Mouse (Mus musculus): Measurements from ENCODE around the gene Sez6l. TPM values are rescaled to one million over a fixed set of nuclear protein-coding genes. Genes with fewer than 3 reads are reported as not detected.

Gene Sez6l
- total RNA-seq, 2 experiments from 2014 or later: not detected

Other genes starting within 250 kb of the Sez6l start
- gene Srrd, start 234.1 kb downstream of the Sez6l start, total RNA-seq (2014; fragmentation: Nextera tagmentation): 40.5 and 47.7 TPM in 2 replicates
- gene Srrd, start 234.1 kb downstream of the Sez6l start, total RNA-seq (2017): 15.6 and 17.6 TPM in 2 replicates
- 16.4 and 32.1 TPM in 2 replicates for gene Hps4, start 234.1 kb downstream of the Sez6l start, total RNA-seq (2014; fragmentation: Nextera tagmentation)
- 10.5 and 13.6 TPM in 2 replicates for gene Hps4, start 234.1 kb downstream of the Sez6l start, total RNA-seq (2017)
- gene Gm6583, start 221.2 kb downstream of the Sez6l start, total RNA-seq (2014; fragmentation: Nextera tagmentation): not detected in 2 replicates
- not detected in 2 replicates for gene Gm6583, start 221.2 kb downstream of the Sez6l start, total RNA-seq (2017)
- not detected in 2 replicates for gene Asphd2, start 182.3 kb downstream of the Sez6l start, total RNA-seq (2014; fragmentation: Nextera tagmentation)
- gene Asphd2, start 182.3 kb downstream of the Sez6l start, total RNA-seq (2017): not detected in 2 replicates
- gene Gm6588, start 127.8 kb downstream of the Sez6l start, total RNA-seq (2014; fragmentation: Nextera tagmentation): not detected in 2 replicates
- not detected in 2 replicates for gene Gm6588, start 127.8 kb downstream of the Sez6l start, total RNA-seq (2017)

Data from granulocyte monocyte progenitor cell, adult 5-6 weeks (primary cell).